Mouse (Mus musculus) monocyte, adult 2 months (primary cell): Measurements from ENCODE around the gene Ftl1.

ENCODE experiments used
- DNase-seq, 2 experiments: peaks; one replicate each; pipeline ENCODE4 v3.0.0; 2022; ENCODE audit warnings: low spot score in 2 of 2, low read depth in 1 of 2

Ftl1 gene

GRCm38 (mm10) chr7:45414740-45415224 lies 44.9 kb downstream of the Ftl1 start:
- no peak for DNase-seq

- DNase-seq: no peak
Measured at GRCm38 (mm10) chr7:45413864-45414739, 45.6 kb downstream of the Ftl1 start.

- DNase-seq: no peak
Measured at GRCm38 (mm10) chr7:45413113-45413863, 46.4 kb downstream of the Ftl1 start, which contains the start of gene Ntf5. Gene Ntf5 (plus strand): TSS chr7:45413695.

- DNase-seq: no peak
Measured at GRCm38 (mm10) chr7:45412421-45412820, 47.3 kb downstream of the Ftl1 start.

GRCm38 (mm10) chr7:45409497-45410163 lies 50.1 kb downstream of the Ftl1 start:
- DNase-seq: no peak

GRCm38 (mm10) chr7:45408949-45409348 lies 50.7 kb downstream of the Ftl1 start:
- DNase-seq: no peak

DNA sequence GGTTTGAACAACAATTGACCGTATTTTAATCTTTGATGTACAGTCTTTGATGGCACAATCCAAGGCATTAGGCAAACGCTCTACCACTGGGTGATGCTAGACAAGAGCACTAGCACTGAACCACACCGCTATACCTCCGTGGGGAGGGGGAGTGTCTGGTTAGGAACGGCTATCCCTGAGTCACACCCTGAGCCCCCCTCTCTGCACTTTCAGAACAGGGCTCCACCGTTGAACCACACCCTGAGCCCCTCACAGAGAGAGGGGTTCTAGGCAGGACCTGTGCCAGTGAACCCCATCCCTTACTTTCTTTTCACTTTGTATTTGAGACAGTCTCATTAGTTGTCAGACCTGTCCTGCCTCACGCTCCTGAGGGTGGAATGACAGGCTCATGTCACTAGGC lies 51.3 kb downstream of the Ftl1 start:
- DNase-seq: no peak
